Mouse (Mus musculus) lung, adult 2 months (tissue): ENCODE measurements at regions not wholly inside any gene's neighbourhood (a gene's known extent, or its start where the extent isn't known, plus 50 kb on each side); places are given as distances from the start of the nearest gene placed in this dataset.

Experiments
- CTCF ChIP-seq: fragments of 200-500 bp; IDR thresholded peaks from 2 replicates; pipeline ENCODE4 v1.5.1; 2011; ENCODE audit warnings: mild to moderate bottlenecking, low read length, control low read depth; ENCODE audit not compliant: insufficient read depth
- POLR2A ChIP-seq: fragments of 200-500 bp; IDR thresholded peaks from 2 replicates; pipeline ENCODE4 v1.6.1; 2011; ENCODE audit warnings: low read depth, mild to moderate bottlenecking, control low read depth, low read length, borderline replicate concordance; ENCODE audit errors: extremely low read depth

- TF ChIP-seq POLR2A (no peak), CTCF (no peak)
These were observed 190.9 kb downstream of the Phlda1 start for GRCm38 (mm10) chr10:111696987-111697386.
